Mouse (Mus musculus) limb, embryonic 10.5 days (tissue): ENCODE measurements at regions not wholly inside any gene's neighbourhood (a gene's known extent, or its start where the extent isn't known, plus 50 kb on each side); places are given as distances from the start of the nearest gene placed in this dataset.

Experiments used
- DNase-seq: peaks from one replicate; pipeline ENCODE4 v3.0.0-alpha.2; 2017; ENCODE audit warnings: low spot score
- H3K27ac ChIP-seq: fragments of 300-500 bp; sonication (generic); 2 replicates; pipeline ENCODE4 v1.5.1; 2016; ENCODE audit warnings: mild to moderate bottlenecking
- H3K27me3 ChIP-seq: fragments of 300-500 bp; sonication (generic); 2 replicates; pipeline ENCODE4 v1.6.1; 2016; ENCODE audit warnings: low read depth, mild to moderate bottlenecking; ENCODE audit not compliant: poor library complexity, severe bottlenecking
- H3K36me3 ChIP-seq: fragments of 300-500 bp; sonication (generic); 2 replicates; pipeline ENCODE4 v1.6.1; 2016; ENCODE audit warnings: mild to moderate bottlenecking, moderate library complexity
- H3K4me1 ChIP-seq: fragments of 300-500 bp; sonication (generic); 2 replicates; pipeline ENCODE4 v1.6.1; 2016
- H3K4me3 ChIP-seq: fragments of 300-500 bp; sonication (generic); 2 replicates; pipeline ENCODE4 v1.5.1; 2016; ENCODE audit warnings: mild to moderate bottlenecking, moderate library complexity
- H3K9me3 ChIP-seq: fragments of 300-500 bp; sonication (generic); replicated peaks from 2 replicates; pipeline ENCODE4 v1.6.1; 2016; ENCODE audit warnings: mild to moderate bottlenecking
- WGBS: fragments of 180-500 bp; shearing (Covaris S2); methylation state at CpG from one replicate; pipeline ENCODE4 v1.1.7; 2016; 5-methylcytosine and 5-hydroxymethylcytosine counted together

GRCm38 (mm10) chr16:75487915-75488314 lies 97.9 kb downstream of the Lipi start:
- 86% methylated on average over 4 of the region's 4 CpGs for WGBS
- Histone ChIP-seq H3K9me3 (no peaks in the 10 kb centered on the region), H3K27me3 (no peaks in the 10 kb centered on the region)

GRCm38 (mm10) chr16:75483878-75484277 lies 102.0 kb downstream of the Lipi start:
- no peak overlapping the region for H3K4me3 ChIP-seq
- no peaks in the 10 kb centered on the region for H3K4me1 ChIP-seq
- DNase-seq = no peak
- no peak overlapping the region for H3K27ac ChIP-seq
- no peaks in the 10 kb centered on the region for H3K36me3 ChIP-seq
- 92% methylated on average over 5 of the region's 5 CpGs for WGBS
- no peaks in the 10 kb centered on the region for H3K9me3 ChIP-seq
- H3K27me3 ChIP-seq = no peaks in the 10 kb centered on the region

More at GRCm38 (mm10) chr16:75487915-75488314, 97.9 kb downstream of the Lipi start:
- Histone ChIP-seq H3K27ac (no peak overlapping the region), H3K4me3 (no peak overlapping the region), H3K36me3 (no peaks in the 10 kb centered on the region), H3K4me1 (no peaks in the 10 kb centered on the region)
- DNase-seq = no peak

DNA sequence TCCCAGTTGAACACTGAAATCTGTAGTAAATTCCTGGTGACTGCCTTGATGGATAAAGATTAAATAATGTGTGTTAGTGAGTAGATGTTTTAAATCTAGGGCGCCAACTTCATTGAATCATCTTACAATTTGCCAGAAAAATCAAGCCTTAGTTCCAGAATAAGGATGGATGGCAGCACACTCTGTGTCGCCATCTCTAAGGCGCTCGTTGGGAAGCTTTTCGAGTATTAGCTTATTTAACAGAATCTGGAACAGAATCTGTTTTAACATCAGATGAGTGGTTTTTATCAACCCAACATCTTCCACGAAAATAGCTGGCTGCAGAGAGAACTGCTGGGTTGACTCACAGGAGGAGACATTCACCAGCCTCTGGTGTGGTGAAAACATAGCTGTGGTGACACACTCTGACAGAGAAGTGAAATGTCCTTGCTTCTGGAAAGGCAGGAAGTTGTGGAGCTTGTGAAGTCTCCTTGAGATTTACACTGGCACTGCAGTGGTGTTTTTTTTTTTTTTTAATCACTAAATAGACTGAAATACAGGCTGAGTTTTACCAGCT lies 120.4 kb downstream of the Lipi start:
- H3K4me1 ChIP-seq = no peaks in the 10 kb centered on the region
- no peaks in the 10 kb centered on the region for H3K9me3 ChIP-seq
- 88% methylated on average over 6 of the region's 6 CpGs for WGBS
- no peaks in the 10 kb centered on the region for H3K36me3 ChIP-seq
- H3K4me3 ChIP-seq = no peak overlapping the region
- no peak for DNase-seq
- H3K27ac ChIP-seq = no peak overlapping the region
- H3K27me3 ChIP-seq = no peaks in the 10 kb centered on the region

GRCm38 (mm10) chr16:75462136-75462535 lies 123.7 kb downstream of the Lipi start:
- WGBS = 88% methylated on average over 3 of the region's 3 CpGs
- H3K4me3 ChIP-seq = no peak overlapping the region

GRCm38 (mm10) chr16:75446901-75447514 lies 138.9 kb downstream of the Lipi start:
- H3K27ac ChIP-seq = no peak overlapping the region
- no peaks in the 10 kb centered on the region for H3K27me3 ChIP-seq
- H3K36me3 ChIP-seq = no peaks in the 10 kb centered on the region
- H3K4me3 ChIP-seq = no peak overlapping the region
- 0 out of 2 replicates have a peak, but pooled peaks cover 4% of the 10 kb centered on the region for H3K4me1 ChIP-seq
- WGBS = 5% methylated on average over 14 of the region's 14 CpGs
- peak; percentile 44 for DNase-seq
- H3K9me3 ChIP-seq = no peaks in the 10 kb centered on the region

More at GRCm38 (mm10) chr16:75462136-75462535, 123.7 kb downstream of the Lipi start:
- no peak overlapping the region for H3K27ac ChIP-seq
- no peak for DNase-seq
- H3K36me3 ChIP-seq = no peaks in the 10 kb centered on the region
- H3K9me3 ChIP-seq = no peaks in the 10 kb centered on the region
- H3K4me1 ChIP-seq = no peaks in the 10 kb centered on the region
- no peaks in the 10 kb centered on the region for H3K27me3 ChIP-seq

DNA sequence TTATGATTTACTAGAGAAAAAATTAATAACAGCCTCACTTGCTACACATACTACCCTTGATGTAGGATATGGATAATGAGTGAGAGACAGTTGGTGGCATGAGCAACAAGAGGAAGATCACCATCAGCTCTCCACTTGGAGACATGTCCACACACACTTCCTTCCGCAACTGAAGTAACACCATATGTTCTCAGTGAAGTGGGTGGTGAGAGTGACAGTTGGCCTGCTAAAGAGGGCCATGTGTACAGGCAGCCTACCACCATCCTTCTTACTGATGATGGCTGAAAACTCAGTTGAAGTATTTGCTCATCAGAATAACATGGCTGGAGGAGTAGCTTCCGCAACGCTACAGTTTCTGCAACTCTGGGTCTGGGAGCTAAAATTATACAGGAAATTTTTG lies 146.6 kb downstream of the Lipi start:
- Histone ChIP-seq H3K4me3 (no peak overlapping the region), H3K27ac (no peak overlapping the region), H3K36me3 (no peaks in the 10 kb centered on the region), H3K9me3 (no peaks in the 10 kb centered on the region), H3K27me3 (no peaks in the 10 kb centered on the region), H3K4me1 (0 out of 2 replicates have a peak, but pooled peaks cover 8% of the 10 kb centered on the region)
- WGBS = 94% methylated on average over 3 of the region's 3 CpGs
- DNase-seq = no peak

DNA sequence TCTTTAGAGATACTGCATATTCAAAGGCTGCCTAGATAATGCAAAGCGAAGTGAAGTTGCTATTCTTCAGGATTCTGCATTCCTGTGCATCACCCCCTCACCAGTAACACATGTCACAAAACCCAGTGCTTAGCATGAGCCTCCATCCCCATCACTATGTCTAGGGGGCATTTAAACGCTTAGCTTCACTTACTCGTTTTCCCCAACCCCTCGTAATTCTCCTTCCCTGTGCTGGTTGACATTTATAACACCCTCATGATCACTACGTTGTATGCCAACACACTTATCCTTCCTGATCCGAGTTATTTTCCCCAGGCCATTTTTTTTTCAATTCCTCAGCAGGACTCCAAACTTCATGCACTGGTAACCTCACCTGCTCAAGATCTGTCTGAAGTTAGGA lies 152.6 kb downstream of the Lipi start:
- H3K36me3 ChIP-seq = no peaks in the 10 kb centered on the region
- no peak overlapping the region for H3K27ac ChIP-seq
- H3K4me1 ChIP-seq = 0 out of 2 replicates have a peak, but pooled peaks cover 4% of the 10 kb centered on the region
- 57% methylated on average over 6 of the region's 6 CpGs for WGBS
- no peak overlapping the region for H3K4me3 ChIP-seq
- no peak for DNase-seq
- H3K27me3 ChIP-seq = no peaks in the 10 kb centered on the region
- H3K9me3 ChIP-seq = no peaks in the 10 kb centered on the region

GRCm38 (mm10) chr16:75384526-75385222 lies 201.2 kb downstream of the Lipi start:
- H3K27me3 ChIP-seq = no peaks in the 10 kb centered on the region
- 86% methylated on average over 6 of the region's 6 CpGs for WGBS
- H3K4me3 ChIP-seq = no peak overlapping the region
- H3K36me3 ChIP-seq = no peaks in the 10 kb centered on the region
- no peaks in the 10 kb centered on the region for H3K9me3 ChIP-seq
- no peaks in the 10 kb centered on the region for H3K4me1 ChIP-seq
- no peak overlapping the region for H3K27ac ChIP-seq
- no peak for DNase-seq

DNA sequence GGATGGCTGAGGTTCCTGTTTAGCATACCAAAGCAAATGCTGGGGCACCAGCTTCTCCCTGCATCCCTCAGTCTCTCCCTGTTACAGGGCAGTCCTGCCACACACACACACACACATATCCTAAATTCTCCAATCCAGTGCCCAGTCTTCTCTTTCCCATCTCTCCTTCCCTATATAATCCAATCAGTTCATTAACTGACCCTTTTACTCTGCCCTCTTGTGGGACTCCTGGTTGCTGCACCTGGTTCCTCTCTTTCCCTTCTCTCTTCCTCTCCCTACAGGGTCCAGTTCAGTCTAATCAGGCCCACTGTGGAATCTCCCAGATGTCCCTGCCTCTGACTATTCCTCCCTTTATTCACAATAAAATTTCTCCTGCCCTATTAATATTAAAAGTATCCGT lies 204.7 kb downstream of the Lipi start:
- H3K27ac ChIP-seq = no peak overlapping the region
- no peak overlapping the region for H3K4me3 ChIP-seq
- no peaks in the 10 kb centered on the region for H3K4me1 ChIP-seq
- H3K9me3 ChIP-seq = no peaks in the 10 kb centered on the region
- WGBS = 54% methylated on average over 1 of the region's 1 CpGs
- no peaks in the 10 kb centered on the region for H3K36me3 ChIP-seq
- H3K27me3 ChIP-seq = no peaks in the 10 kb centered on the region
- DNase-seq = no peak

GRCm38 (mm10) chr16:75369700-75370099 lies 216.2 kb downstream of the Lipi start:
- H3K4me1 ChIP-seq = no peaks in the 10 kb centered on the region
- H3K36me3 ChIP-seq = no peaks in the 10 kb centered on the region
- no peak for DNase-seq
- WGBS = 89% methylated on average over 5 of the region's 5 CpGs
- no peaks in the 10 kb centered on the region for H3K27me3 ChIP-seq
- H3K4me3 ChIP-seq = no peak overlapping the region
- no peak overlapping the region for H3K27ac ChIP-seq
- no peaks in the 10 kb centered on the region for H3K9me3 ChIP-seq

DNA sequence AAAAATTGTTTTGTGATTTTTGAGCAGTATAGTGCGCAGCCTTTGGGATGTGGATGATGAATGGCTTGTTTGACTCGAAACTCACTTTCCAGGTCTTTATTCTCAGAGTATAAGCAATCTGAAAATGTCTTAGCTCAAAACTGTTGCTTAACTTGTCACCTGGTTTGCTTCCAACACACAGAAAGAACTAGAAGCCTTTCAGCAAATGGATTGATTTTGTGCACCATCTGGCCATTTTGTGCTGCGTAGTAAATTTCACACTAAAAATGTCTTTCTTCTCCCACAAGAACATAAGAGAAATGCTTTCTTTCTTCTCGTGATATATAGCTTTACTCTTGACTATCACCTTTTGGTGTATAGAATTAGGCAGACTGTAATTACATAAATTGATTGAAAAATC lies 219.1 kb downstream of the Lipi start:
- Histone ChIP-seq H3K9me3 (no peaks in the 10 kb centered on the region), H3K27ac (no peak overlapping the region), H3K4me3 (no peak overlapping the region), H3K4me1 (no peaks in the 10 kb centered on the region), H3K36me3 (no peaks in the 10 kb centered on the region), H3K27me3 (no peaks in the 10 kb centered on the region)
- DNase-seq = no peak
- WGBS = 89% methylated on average over 4 of the region's 4 CpGs

- Histone ChIP-seq H3K4me1 (no peaks in the 10 kb centered on the region), H3K9me3 (no peaks in the 10 kb centered on the region), H3K36me3 (no peaks in the 10 kb centered on the region), H3K4me3 (no peak overlapping the region), H3K27ac (no peak overlapping the region), H3K27me3 (no peaks in the 10 kb centered on the region)
- DNase-seq = no peak
- WGBS = 70% methylated on average over 8 of the region's 8 CpGs
These were observed 220.4 kb downstream of the Lipi start for GRCm38 (mm10) chr16:75365361-75365994.

DNA sequence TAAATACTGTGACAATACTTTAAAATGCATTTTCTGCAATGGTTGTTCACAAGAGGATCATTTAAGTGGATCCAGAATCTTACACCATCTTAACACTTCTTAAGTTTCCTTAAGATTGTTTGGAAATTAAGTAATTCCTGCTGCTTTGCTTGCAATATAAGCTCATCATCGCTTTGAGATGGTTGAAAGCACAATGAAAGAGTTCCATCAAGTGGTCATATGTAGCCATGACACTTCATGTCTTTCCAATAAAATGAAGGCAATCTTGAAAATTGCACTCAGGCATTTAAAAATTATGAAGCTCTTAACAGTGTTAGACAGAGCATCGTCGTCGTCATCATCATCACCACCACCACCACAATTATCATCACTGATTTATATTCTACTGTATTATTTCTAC lies 223.8 kb downstream of the Lipi start:
- DNase-seq = no peak
- WGBS = 82% methylated on average over 4 of the region's 4 CpGs
- H3K4me3 ChIP-seq = no peak overlapping the region
- H3K9me3 ChIP-seq = no peaks in the 10 kb centered on the region
- no peaks in the 10 kb centered on the region for H3K4me1 ChIP-seq
- H3K36me3 ChIP-seq = no peaks in the 10 kb centered on the region
- H3K27me3 ChIP-seq = no peaks in the 10 kb centered on the region
- no peak overlapping the region for H3K27ac ChIP-seq
